Mouse (Mus musculus): ENCODE measurements around the gene Sstr3. TPM values are rescaled to one million over a fixed set of nuclear protein-coding genes. Genes with fewer than 3 reads are reported as not detected.

Gene Sstr3
- polyA plus RNA-seq, 1 experiment from 2014 or later = 0.18 TPM

GRCm38 (mm10) chr15:78587050-78587994 lies 42.8 kb upstream of the Sstr3 start:
- no peaks in the 10 kb centered on the region for H3K27me3 ChIP-seq (ENCODE audit: control insufficient read depth, insufficient read depth, low read length)
- no peak overlapping the region for H3K4me3 ChIP-seq (replicated peaks; ENCODE audit: low read depth, low read length)
- H3K9ac ChIP-seq (replicated peaks; ENCODE audit: low read length) = no peak overlapping the region
- peaks cover 3% of the 10 kb centered on the region; the same call in 1 of the 2 replicates for H3K9me3 ChIP-seq (ENCODE audit: control insufficient read depth, low read length)
- no peaks in the 10 kb centered on the region for H3K4me1 ChIP-seq (ENCODE audit: control insufficient read depth, insufficient read depth, low read length)
- no peak overlapping the region for H3K4me2 ChIP-seq (ENCODE audit: low read length)
- DNase-seq = peak; percentile 92
- peak; percentile 58; the same call in 1 of the 2 replicates for ATAC-seq (ENCODE audit: low FRiP score, low TSS enrichment)
- WGBS = 53% methylated on average over 18 of the region's 18 CpGs
- H3K36me3 ChIP-seq (ENCODE audit: control insufficient read depth, insufficient read depth, low read length) = no peaks in the 10 kb centered on the region
- no peak overlapping the region for H3K27ac ChIP-seq (replicated peaks; ENCODE audit: low read depth, low read length)

- H3K27ac ChIP-seq (replicated peaks; ENCODE audit: low read depth, low read length) = no peak overlapping the region
- no peak for ATAC-seq (ENCODE audit: low FRiP score, low TSS enrichment)
Measured at GRCm38 (mm10) chr15:78585404-78585803, 40.9 kb upstream of the Sstr3 start.

GRCm38 (mm10) chr15:78583352-78583751 lies 38.9 kb upstream of the Sstr3 start:
- Histone ChIP-seq H3K27ac (replicated peaks; ENCODE audit: low read depth, low read length) (0 out of 2 replicates have a peak overlapping the region, but pooled peaks have one; percentile 13), H3K9me3 (ENCODE audit: control insufficient read depth, low read length) (peaks cover 3% of the 10 kb centered on the region; the same call in 1 of the 2 replicates), H3K36me3 (ENCODE audit: control insufficient read depth, insufficient read depth, low read length) (no peaks in the 10 kb centered on the region), H3K4me3 (replicated peaks; ENCODE audit: low read depth, low read length) (no peak overlapping the region), H3K4me2 (ENCODE audit: low read length) (no peak overlapping the region), H3K4me1 (ENCODE audit: control insufficient read depth, insufficient read depth, low read length) (peaks cover 12% of the 10 kb centered on the region), H3K27me3 (ENCODE audit: control insufficient read depth, insufficient read depth, low read length) (no peaks in the 10 kb centered on the region), H3K9ac (replicated peaks; ENCODE audit: low read length) (no peak overlapping the region)
- 16% methylated on average over 11 of the region's 11 CpGs for whole genome bisulfite sequencing
- ATAC-seq (ENCODE audit: low FRiP score, low TSS enrichment) (no peak), DNase-seq (peak; percentile 39)

More at GRCm38 (mm10) chr15:78585404-78585803, 40.9 kb upstream of the Sstr3 start:
- Histone ChIP-seq H3K4me3 (replicated peaks; ENCODE audit: low read depth, low read length) (no peak overlapping the region), H3K36me3 (ENCODE audit: control insufficient read depth, insufficient read depth, low read length) (no peaks in the 10 kb centered on the region), H3K4me1 (ENCODE audit: control insufficient read depth, insufficient read depth, low read length) (peaks cover 6% of the 10 kb centered on the region; the same call in 1 of the 2 replicates), H3K4me2 (ENCODE audit: low read length) (no peak overlapping the region), H3K9ac (replicated peaks; ENCODE audit: low read length) (no peak overlapping the region), H3K27me3 (ENCODE audit: control insufficient read depth, insufficient read depth, low read length) (no peaks in the 10 kb centered on the region), H3K9me3 (ENCODE audit: control insufficient read depth, low read length) (peaks cover 3% of the 10 kb centered on the region; the same call in 1 of the 2 replicates)
- 94% methylated on average over 7 of the region's 7 CpGs for WGBS
- DNase-seq = no peak

- H3K9me3 ChIP-seq (ENCODE audit: control insufficient read depth, low read length) = no peaks in the 10 kb centered on the region
- no peaks in the 10 kb centered on the region for H3K36me3 ChIP-seq (ENCODE audit: control insufficient read depth, insufficient read depth, low read length)
- H3K9ac ChIP-seq (replicated peaks; ENCODE audit: low read length) = no peak overlapping the region
- no peak overlapping the region for H3K4me2 ChIP-seq (ENCODE audit: low read length)
- no peak for DNase-seq
- H3K27me3 ChIP-seq (ENCODE audit: control insufficient read depth, insufficient read depth, low read length) = no peaks in the 10 kb centered on the region
- H3K4me1 ChIP-seq (ENCODE audit: control insufficient read depth, insufficient read depth, low read length) = peaks cover 11% of the 10 kb centered on the region
- H3K27ac ChIP-seq (replicated peaks; ENCODE audit: low read depth, low read length) = no peak overlapping the region
- 51% methylated on average over 4 of the region's 4 CpGs for WGBS
- ATAC-seq (ENCODE audit: low FRiP score, low TSS enrichment) = no peak
- H3K4me3 ChIP-seq (replicated peaks; ENCODE audit: low read depth, low read length) = no peak overlapping the region
Measured at GRCm38 (mm10) chr15:78576284-78576810, 31.9 kb upstream of the Sstr3 start.

- no peaks in the 10 kb centered on the region for H3K36me3 ChIP-seq (ENCODE audit: control insufficient read depth, insufficient read depth, low read length)
- WGBS = 80% methylated on average over 8 of the region's 8 CpGs
- ATAC-seq (ENCODE audit: low FRiP score, low TSS enrichment) (no peak), DNase-seq (no peak)
- H3K4me3 ChIP-seq (replicated peaks; ENCODE audit: low read depth, low read length) = no peak within 1 kb of the TSS
- no peak within 1 kb of the TSS for H3K4me2 ChIP-seq (ENCODE audit: low read length)
- H3K9ac ChIP-seq (replicated peaks; ENCODE audit: low read length) = no peak within 1 kb of the TSS
- no peak within 1 kb of the TSS for H3K27ac ChIP-seq (replicated peaks; ENCODE audit: low read depth, low read length)
- no peaks in the 10 kb centered on the region for H3K27me3 ChIP-seq (ENCODE audit: control insufficient read depth, insufficient read depth, low read length)
- H3K9me3 ChIP-seq (ENCODE audit: control insufficient read depth, low read length) = no peaks in the 10 kb centered on the region
- H3K4me1 ChIP-seq (ENCODE audit: control insufficient read depth, insufficient read depth, low read length) = no peaks in the 10 kb centered on the region
Measured at GRCm38 (mm10) chr15:78572658-78573397, 28.3 kb upstream of the Sstr3 start, which contains the start of gene Rac2. Gene Rac2 (minus strand): TSS chr15:78572783.

- DNase-seq (no peak), ATAC-seq (ENCODE audit: low FRiP score, low TSS enrichment) (no peak)
- no peaks in the 10 kb centered on the region for H3K9me3 ChIP-seq (ENCODE audit: control insufficient read depth, low read length)
- H3K4me1 ChIP-seq (ENCODE audit: control insufficient read depth, insufficient read depth, low read length) = no peaks in the 10 kb centered on the region
- no peak overlapping the region for H3K4me3 ChIP-seq (replicated peaks; ENCODE audit: low read depth, low read length)
- no peak overlapping the region for H3K4me2 ChIP-seq (ENCODE audit: low read length)
- H3K9ac ChIP-seq (replicated peaks; ENCODE audit: low read length) = no peak overlapping the region
- 91% methylated on average over 5 of the region's 5 CpGs for WGBS
- no peaks in the 10 kb centered on the region for H3K36me3 ChIP-seq (ENCODE audit: control insufficient read depth, insufficient read depth, low read length)
- H3K27ac ChIP-seq (replicated peaks; ENCODE audit: low read depth, low read length) = no peak overlapping the region
- H3K27me3 ChIP-seq (ENCODE audit: control insufficient read depth, insufficient read depth, low read length) = no peaks in the 10 kb centered on the region
Measured at GRCm38 (mm10) chr15:78572270-78572600, 27.8 kb upstream of the Sstr3 start.

- no peaks in the 10 kb centered on the region for H3K27me3 ChIP-seq (ENCODE audit: control insufficient read depth, insufficient read depth, low read length)
- no peak for ATAC-seq (ENCODE audit: low FRiP score, low TSS enrichment)
- no peaks in the 10 kb centered on the region for H3K4me1 ChIP-seq (ENCODE audit: control insufficient read depth, insufficient read depth, low read length)
- no peak overlapping the region for H3K9ac ChIP-seq (replicated peaks; ENCODE audit: low read length)
- no peaks in the 10 kb centered on the region for H3K36me3 ChIP-seq (ENCODE audit: control insufficient read depth, insufficient read depth, low read length)
- H3K9me3 ChIP-seq (ENCODE audit: control insufficient read depth, low read length) = no peaks in the 10 kb centered on the region
- no peak for DNase-seq
- no peak overlapping the region for H3K27ac ChIP-seq (replicated peaks; ENCODE audit: low read depth, low read length)
- no peak overlapping the region for H3K4me3 ChIP-seq (replicated peaks; ENCODE audit: low read depth, low read length)
- H3K4me2 ChIP-seq (ENCODE audit: low read length) = no peak overlapping the region
- 68% methylated on average over 16 of the region's 16 CpGs for WGBS
Measured at GRCm38 (mm10) chr15:78571554-78572269, 27.2 kb upstream of the Sstr3 start.

GRCm38 (mm10) chr15:78570170-78570569 lies 25.7 kb upstream of the Sstr3 start:
- Histone ChIP-seq H3K9me3 (ENCODE audit: control insufficient read depth, low read length) (no peaks in the 10 kb centered on the region), H3K4me2 (ENCODE audit: low read length) (no peak overlapping the region), H3K36me3 (ENCODE audit: control insufficient read depth, insufficient read depth, low read length) (no peaks in the 10 kb centered on the region), H3K27ac (replicated peaks; ENCODE audit: low read depth, low read length) (no peak overlapping the region), H3K9ac (replicated peaks; ENCODE audit: low read length) (no peak overlapping the region), H3K27me3 (ENCODE audit: control insufficient read depth, insufficient read depth, low read length) (no peaks in the 10 kb centered on the region), H3K4me1 (ENCODE audit: control insufficient read depth, insufficient read depth, low read length) (no peaks in the 10 kb centered on the region), H3K4me3 (replicated peaks; ENCODE audit: low read depth, low read length) (no peak overlapping the region)
- DNase-seq = no peak
- 93% methylated on average over 5 of the region's 5 CpGs for WGBS
- ATAC-seq (ENCODE audit: low FRiP score, low TSS enrichment) = no peak

Data from midbrain, embryonic 14.5 days (tissue).